Mouse (Mus musculus) embryonic fibroblast, embryonic 13.5 days (primary cell): ENCODE measurements around the gene Stxbp5l. TPM values are rescaled to one million over a fixed set of nuclear protein-coding genes. Genes with fewer than 3 reads are reported as not detected.
"Not testable (repeated sequence)": the region's sequence is repeated elsewhere in the genome, so short reads cannot be mapped to it uniquely, and the experiment has no call there.

ENCODE experiments used
- H3K27ac ChIP-seq: 2 replicates; pipeline ENCODE4 v1.5.1; 2012; ENCODE audit warnings: low read length, control low read depth, inconsistent platforms; ENCODE audit not compliant: insufficient read depth
- H3K4me1 ChIP-seq: 2 replicates; pipeline ENCODE4 v1.6.1; 2011; ENCODE audit warnings: low read length; ENCODE audit not compliant: control insufficient read depth, insufficient read depth
- H3K4me3 ChIP-seq: 2 replicates; pipeline ENCODE4 v1.5.1; 2011; ENCODE audit warnings: mild to moderate bottlenecking, control low read depth, low read length; ENCODE audit not compliant: insufficient read depth
- CTCF ChIP-seq: IDR thresholded peaks from 2 replicates; pipeline ENCODE4 v1.5.1; 2011; ENCODE audit warnings: mild to moderate bottlenecking, control low read depth, low read length, moderate library complexity, borderline replicate concordance; ENCODE audit not compliant: insufficient read depth
- POLR2A ChIP-seq: IDR thresholded peaks from 2 replicates; pipeline ENCODE4 v1.6.1; 2011; ENCODE audit warnings: low read depth, mild to moderate bottlenecking, control low read depth, low read length, moderate library complexity
- polyA plus RNA-seq: library from polyadenylated mRNA; stranded (reverse); fragments of >200 nt; gene quantifications from 2 replicates; pipeline ENCODE4 v1.2.4, GENCODE M21; 2011; ENCODE audit warnings: low read depth; ENCODE audit not compliant: missing spikeins, insufficient read length

Stxbp5l gene
- polyA plus RNA-seq, 1 experiment = not detected

DNA sequence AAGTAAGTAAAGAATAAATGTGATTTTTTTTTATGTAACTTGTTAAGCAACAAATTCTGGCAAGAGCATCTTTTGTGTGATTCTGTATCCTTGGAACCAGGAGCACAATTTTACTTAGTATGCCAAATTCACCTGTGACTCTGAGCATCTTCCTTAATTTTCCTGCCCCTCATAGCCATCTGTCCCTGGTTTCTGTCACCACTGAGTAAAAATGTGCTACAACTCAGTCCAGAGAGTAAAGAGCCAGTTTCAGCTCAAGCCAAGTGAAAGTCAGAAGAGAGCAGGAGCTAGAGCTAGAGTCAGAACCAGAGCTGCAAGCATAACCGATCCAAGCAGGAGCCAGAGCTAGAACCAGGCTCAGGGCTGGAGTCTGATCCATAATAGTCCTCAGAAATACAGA is 46.6 kb downstream of the Stxbp5l start:
- H3K4me3 ChIP-seq = no peak overlapping the region
- no peaks in the 10 kb centered on the region for H3K4me1 ChIP-seq
- H3K27ac ChIP-seq = no peak overlapping the region
- TF ChIP-seq CTCF = no peak
- TF ChIP-seq POLR2A = no peak

DNA sequence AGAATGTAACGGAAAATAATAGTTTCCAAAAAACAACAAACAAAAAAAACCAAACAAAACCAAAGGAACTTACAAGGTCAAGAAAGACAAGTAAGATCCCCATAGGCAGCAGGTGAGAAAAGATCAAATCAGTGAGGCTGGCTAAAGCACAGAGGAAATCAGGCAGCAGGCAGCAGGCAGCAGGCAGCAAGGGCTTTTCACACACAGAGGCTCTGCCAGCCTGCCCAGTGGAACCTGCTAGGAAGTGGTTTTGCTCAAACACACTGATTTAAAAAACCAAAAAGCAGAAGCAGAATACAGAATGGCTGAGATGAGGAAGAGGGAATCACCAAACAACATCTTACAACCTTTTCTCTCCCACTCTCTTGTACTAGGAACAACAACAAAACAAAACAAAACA is 47.2 kb downstream of the Stxbp5l start:
- no peak overlapping the region for H3K4me3 ChIP-seq
- no peak overlapping the region for H3K27ac ChIP-seq
- H3K4me1 ChIP-seq = no peaks in the 10 kb centered on the region
- no peak for TF ChIP-seq CTCF
- no peak for TF ChIP-seq POLR2A

DNA sequence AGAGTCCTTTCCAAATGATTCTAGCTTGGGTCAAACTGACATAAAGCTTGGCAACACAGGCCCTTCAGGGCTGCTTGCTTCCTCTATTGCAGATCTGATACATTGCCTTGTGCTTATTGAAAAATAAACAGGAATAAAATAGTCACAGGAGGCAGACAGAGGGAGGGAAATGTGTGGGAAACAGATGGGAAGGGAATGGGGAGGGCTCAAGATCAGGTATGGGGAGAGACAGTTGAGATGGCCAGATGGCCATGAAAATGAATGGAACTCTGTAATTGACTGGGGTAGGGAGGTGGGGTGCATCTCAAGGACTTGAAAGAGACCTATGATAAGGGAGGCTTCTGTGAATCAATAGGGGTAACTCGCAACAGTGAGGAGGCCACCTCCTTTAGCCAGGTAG is 80.3 kb downstream of the Stxbp5l start:
- TF ChIP-seq POLR2A (no peak), CTCF (no peak)
- Histone ChIP-seq H3K4me3 (no peak overlapping the region), H3K27ac (no peak overlapping the region), H3K4me1 (no peaks in the 10 kb centered on the region)

DNA sequence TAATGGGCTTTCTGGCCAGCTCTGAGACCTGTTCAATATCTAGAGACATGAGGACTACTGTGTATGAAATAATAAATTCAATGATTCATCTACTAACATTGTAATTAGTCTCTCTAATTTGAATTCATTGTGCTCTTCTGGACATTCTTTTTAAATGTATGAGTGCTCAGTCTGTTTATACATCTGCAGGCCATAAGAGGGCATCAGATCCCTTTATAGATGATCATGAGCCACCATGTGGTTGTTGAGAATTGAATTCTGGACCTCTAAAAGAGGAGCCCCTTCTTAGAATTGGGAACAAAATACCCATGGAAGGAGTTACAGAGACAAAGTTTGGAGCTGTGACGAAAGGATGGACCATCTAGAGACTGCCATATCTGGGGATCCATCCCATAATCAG is 92.2 kb downstream of the Stxbp5l start:
- no peak for TF ChIP-seq POLR2A
- TF ChIP-seq CTCF = no peak
- no peak overlapping the region for H3K4me3 ChIP-seq
- H3K27ac ChIP-seq = no peak overlapping the region
- H3K4me1 ChIP-seq = no peaks in the 10 kb centered on the region

DNA sequence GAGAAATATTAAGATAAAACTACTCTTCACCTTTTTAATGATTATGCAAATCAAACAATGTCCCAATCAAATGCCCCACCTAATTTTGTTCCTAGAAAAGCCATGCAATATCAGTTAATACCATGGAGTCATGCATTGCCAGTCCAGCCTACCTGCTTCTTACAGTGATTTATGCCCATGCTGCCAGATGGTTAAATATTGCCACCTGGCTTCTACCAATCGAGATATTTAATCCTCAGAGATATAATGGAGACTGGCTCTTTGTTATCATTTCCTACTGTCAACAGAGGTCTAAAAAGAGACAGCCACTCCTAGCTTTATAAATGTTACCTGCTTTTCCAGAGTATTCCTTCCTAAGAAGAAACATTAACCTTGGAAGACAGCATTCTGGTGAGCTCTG is 104.6 kb downstream of the Stxbp5l start:
- Histone ChIP-seq H3K4me1 (no peaks in the 10 kb centered on the region), H3K4me3 (no peak overlapping the region), H3K27ac (no peak overlapping the region)
- TF ChIP-seq POLR2A (no peak), CTCF (no peak)

DNA sequence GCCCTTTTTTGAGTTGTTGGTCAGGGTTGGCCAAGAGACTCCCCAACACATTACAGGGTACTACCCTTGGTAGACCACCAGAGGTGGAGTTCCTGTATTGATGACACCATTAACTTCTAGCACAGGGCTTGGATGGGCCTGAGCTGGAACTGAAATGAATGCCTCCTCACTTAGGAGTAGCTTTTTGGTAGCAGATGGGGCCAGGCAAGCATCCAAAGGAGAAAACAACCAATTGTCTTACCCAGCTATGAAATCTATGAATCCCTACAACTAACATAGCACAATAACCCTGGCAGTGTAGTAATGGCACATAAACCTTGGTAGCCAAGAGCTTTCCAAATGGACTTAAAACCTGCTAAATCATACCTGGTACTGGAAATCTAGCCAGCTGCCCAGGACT is 111.1 kb downstream of the Stxbp5l start:
- Histone ChIP-seq H3K4me1 (no peaks in the 10 kb centered on the region), H3K27ac (no peak overlapping the region), H3K4me3 (no peak overlapping the region)
- TF ChIP-seq POLR2A = no peak
- no peak for TF ChIP-seq CTCF

DNA sequence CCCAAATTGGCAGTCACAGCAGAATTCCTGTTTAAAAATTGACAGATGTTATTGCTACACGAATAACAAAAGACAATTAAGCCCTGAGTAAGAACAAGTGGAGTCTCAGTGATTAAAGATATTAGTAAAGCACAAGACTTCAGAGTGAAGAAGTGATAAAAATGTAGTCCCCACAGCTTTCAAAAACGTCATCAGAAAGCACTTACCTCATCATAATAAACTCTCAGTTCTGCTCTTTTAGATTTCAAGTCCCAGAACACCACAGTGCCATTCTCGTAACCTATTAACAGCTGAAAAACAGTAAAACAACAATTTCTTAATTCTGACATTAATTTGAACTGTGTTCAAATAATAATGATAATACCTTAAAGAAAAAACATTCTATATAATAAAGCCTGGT is 123.1 kb downstream of the Stxbp5l start:
- no peak for TF ChIP-seq CTCF
- no peak for TF ChIP-seq POLR2A
- no peak overlapping the region for H3K4me3 ChIP-seq
- H3K27ac ChIP-seq = no peak overlapping the region
- no peaks in the 10 kb centered on the region for H3K4me1 ChIP-seq

DNA sequence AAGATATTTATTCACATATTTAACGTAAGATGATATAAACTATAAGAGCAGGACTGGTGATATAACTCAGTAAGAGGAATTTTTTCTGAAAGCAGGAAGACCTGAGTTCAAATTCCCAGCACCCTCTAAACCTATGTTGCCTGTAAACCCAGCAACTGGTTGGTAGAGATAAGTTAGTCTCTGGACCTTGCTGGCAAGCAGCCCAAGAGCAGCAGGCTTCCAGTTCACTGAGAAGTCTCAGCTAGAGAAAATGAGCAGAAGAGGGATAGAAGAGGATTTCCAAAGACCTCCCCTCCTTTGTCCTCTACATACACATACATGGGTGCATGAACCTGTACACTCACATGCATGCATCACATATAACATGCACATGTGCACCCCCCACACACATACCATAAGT is 165.6 kb downstream of the Stxbp5l start:
- Histone ChIP-seq H3K27ac (no peak overlapping the region), H3K4me1 (no peaks in the 10 kb centered on the region), H3K4me3 (no peak overlapping the region)
- no peak for TF ChIP-seq POLR2A

DNA sequence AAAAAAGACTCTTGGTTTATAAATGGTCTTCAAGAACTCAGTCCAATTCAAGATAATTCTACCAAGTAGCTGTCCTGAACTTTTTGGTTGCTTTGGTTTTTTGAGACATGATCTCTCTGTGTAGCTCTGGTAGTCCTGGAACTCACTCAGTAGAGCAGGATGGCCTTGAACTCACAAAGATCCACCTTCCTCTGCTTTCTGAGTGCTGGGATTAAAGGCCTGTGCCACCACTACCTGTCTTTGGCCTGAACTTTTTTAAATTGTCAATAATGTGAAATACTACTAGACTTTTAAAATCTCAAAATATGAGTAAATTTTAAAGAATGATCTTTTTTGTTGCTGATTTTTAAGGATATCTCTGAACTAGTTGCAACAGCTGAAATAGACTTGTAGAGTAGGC is 176.0 kb downstream of the Stxbp5l start:
- Histone ChIP-seq H3K4me3 (no peak overlapping the region), H3K27ac (no peak overlapping the region), H3K4me1 (no peaks in the 10 kb centered on the region)
- TF ChIP-seq CTCF (no peak), POLR2A (no peak)

DNA sequence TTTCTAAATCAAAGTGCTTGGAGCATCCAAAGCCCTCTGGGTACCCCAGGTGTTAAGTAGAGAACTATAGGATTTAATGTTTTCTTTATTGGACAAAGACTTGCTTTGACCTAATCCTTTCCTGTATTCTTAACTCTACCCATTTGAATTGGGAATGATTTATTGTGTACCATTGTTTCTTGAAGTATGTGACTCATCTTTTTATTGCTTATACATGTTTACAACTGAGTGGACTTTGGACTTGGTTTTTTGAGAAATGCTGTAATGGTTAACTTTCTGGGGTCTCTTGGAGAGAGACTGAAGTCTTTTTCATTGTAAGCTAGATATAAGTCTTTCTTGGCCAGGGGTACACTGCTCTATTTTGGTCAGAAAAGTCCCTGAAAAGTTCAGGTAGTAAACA is 190.6 kb downstream of the Stxbp5l start:
- TF ChIP-seq POLR2A (no peak), CTCF (no peak)
- Histone ChIP-seq H3K4me3 (no peak overlapping the region), H3K4me1 (no peaks in the 10 kb centered on the region), H3K27ac (no peak overlapping the region)

DNA sequence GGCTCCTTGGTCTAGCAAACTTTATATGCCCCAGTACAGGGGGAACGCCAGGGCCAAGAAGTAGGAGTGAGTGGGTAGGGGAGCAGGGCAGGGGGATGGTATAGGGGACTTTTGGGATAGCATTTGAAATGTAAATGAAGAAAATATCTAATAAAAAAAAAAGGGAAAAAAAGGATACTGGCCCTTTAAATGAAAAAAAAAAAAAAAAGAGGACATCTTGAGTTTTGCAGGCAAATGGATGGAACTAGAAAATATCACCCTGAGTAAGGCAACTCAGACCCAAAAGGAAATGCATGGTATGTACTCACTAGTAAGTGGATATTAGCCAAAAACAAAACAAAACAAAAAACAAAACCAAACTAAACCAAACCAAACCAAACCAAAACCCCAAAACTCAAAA is 259.6 kb downstream of the Stxbp5l start:
- not testable (repeated sequence) for H3K27ac ChIP-seq, H3K4me3 ChIP-seq, H3K4me1 ChIP-seq
